Mouse (Mus musculus) CH12.LX (cell line): ENCODE data around the gene Cage1.

Source experiments
- CTCF ChIP-seq, 2 experiments: IDR thresholded peaks in 1 of 2; conservative IDR thresholded peaks in 1 of 2; 2 replicates each; pipeline ENCODE4 v1.5.1; 2011 to 2012; ENCODE audit warnings: low read depth in 2 of 2, low read length in 2 of 2, improper control_type of control experiment in 1 of 2, inconsistent platforms in 1 of 2, mild to moderate bottlenecking in 1 of 2, moderate library complexity in 1 of 2
- NELFE ChIP-seq: IDR thresholded peaks from 2 replicates; pipeline ENCODE4 v1.6.1; 2011; ENCODE audit warnings: low read depth, low read length, improper control_type of control experiment
- ZNF384 ChIP-seq: IDR thresholded peaks from 2 replicates; pipeline ENCODE4 v1.6.1; 2012; ENCODE audit warnings: low read depth, low read length, improper control_type of control experiment, inconsistent platforms

- TF ChIP-seq CTCF (conservative IDR thresholded peaks at IDR 0.05 in 1 of 2, IDR thresholded peaks at IDR 0.05 in 1 of 2; ENCODE audit: low read depth in 2 of 2, low read length in 2 of 2) (no peak), ZNF384 (no peak), NELFE (no peak)
Measured at GRCm38 (mm10) chr13:38077113-38077512, 40.2 kb upstream of the Cage1 start.
